Mouse (Mus musculus) ovary, postnatal 10 days (tissue): ENCODE data around the gene Cped1.

Experiments
- DNase-seq: peaks from one replicate; pipeline ENCODE4 v3.0.0; 2022; ENCODE audit warnings: low spot score

Gene Cped1

GRCm38 (mm10) chr6:22298059-22298458, 312.3 kb downstream of the Cped1 start:
- DNase-seq = no peak
